Mouse (Mus musculus) CH12.LX (cell line): ENCODE measurements around the gene Tmem132c. TPM values are rescaled to one million over a fixed set of nuclear protein-coding genes. Genes with fewer than 3 reads are reported as not detected.

Source experiments
- DNase-seq: peaks from one replicate; pipeline ENCODE4 v3.0.0-alpha.2; 2013; ENCODE audit errors: extremely low read depth
- H3K27ac ChIP-seq: 2 replicates; pipeline ENCODE4 v1.5.1; 2012; ENCODE audit warnings: low read depth, mild to moderate bottlenecking, control low read depth, moderate library complexity; ENCODE audit not compliant: insufficient read depth
- H3K27me3 ChIP-seq: replicated peaks from 2 replicates; pipeline ENCODE3; 2012; ENCODE audit warnings: inconsistent platforms
- H3K36me3 ChIP-seq, 2 experiments: replicated peaks in 1 of 2; 2 replicates each; pipeline versions ENCODE3 to v1.6.1; 2012; ENCODE audit warnings: inconsistent platforms in 1 of 2, low read length in 1 of 2, mild to moderate bottlenecking in 1 of 2, mixed read lengths in 1 of 2, moderate library complexity in 1 of 2; ENCODE audit not compliant: control insufficient read depth in 1 of 2, insufficient read depth in 1 of 2
- H3K4me1 ChIP-seq, 2 experiments: 2 replicates each; pipeline ENCODE4 v1.6.1; 2012; ENCODE audit warnings: inconsistent platforms in 1 of 2, moderate library complexity in 1 of 2; ENCODE audit not compliant: insufficient read depth in 2 of 2, control insufficient read depth in 1 of 2
- H3K4me2 ChIP-seq: 2 replicates; pipeline ENCODE4 v1.6.1; 2012; ENCODE audit warnings: low read depth, mild to moderate bottlenecking, control low read depth; ENCODE audit not compliant: poor library complexity, insufficient read depth, severe bottlenecking
- H3K4me3 ChIP-seq, 3 experiments: fragments of 150-350 bp in 1 of 3; sonication (generic) in 1 of 3; replicated peaks in 1 of 3; 2 replicates each; pipeline versions ENCODE3 to v1.5.1; 2011 to 2012; ENCODE audit warnings: low read depth in 2 of 3, low read length in 2 of 3, mild to moderate bottlenecking in 2 of 3, moderate library complexity in 2 of 3, control low read depth in 1 of 3, improper control_type of control experiment in 1 of 3, inconsistent platforms in 1 of 3, mixed read lengths in 1 of 3; ENCODE audit not compliant: poor library complexity in 1 of 3
- H3K79me2 ChIP-seq: replicated peaks from 2 replicates; pipeline ENCODE4 v1.6.1; 2012; ENCODE audit warnings: mild to moderate bottlenecking, moderate library complexity; ENCODE audit not compliant: control insufficient read depth, poor library complexity, insufficient read depth, severe bottlenecking; ENCODE audit errors: extremely low read depth
- H3K9ac ChIP-seq: 2 replicates; pipeline ENCODE4 v1.6.1; 2012; ENCODE audit warnings: low read depth, mild to moderate bottlenecking, control low read depth, moderate library complexity; ENCODE audit not compliant: insufficient read depth
- H3K9me3 ChIP-seq: replicated peaks from 2 replicates; pipeline ENCODE3; 2012; ENCODE audit warnings: low read length, inconsistent platforms, mixed read lengths
- CHD2 ChIP-seq: IDR thresholded peaks from 2 replicates; pipeline ENCODE4 v1.6.1; 2011; ENCODE audit warnings: low read length, improper control_type of control experiment
- CTCF ChIP-seq, 2 experiments: IDR thresholded peaks in 1 of 2; conservative IDR thresholded peaks in 1 of 2; 2 replicates each; pipeline ENCODE4 v1.5.1; 2011 to 2012; ENCODE audit warnings: low read depth in 2 of 2, low read length in 2 of 2, improper control_type of control experiment in 1 of 2, inconsistent platforms in 1 of 2, mild to moderate bottlenecking in 1 of 2, moderate library complexity in 1 of 2
- E2F4 ChIP-seq: IDR thresholded peaks from 2 replicates; pipeline ENCODE4 v1.6.1; 2011; ENCODE audit warnings: low read depth, low read length, improper control_type of control experiment; ENCODE audit not compliant: insufficient replicate concordance
- JUN ChIP-seq: IDR thresholded peaks from 2 replicates; pipeline ENCODE4 v1.6.1; 2011; ENCODE audit warnings: low read depth, mild to moderate bottlenecking, low read length, improper control_type of control experiment, moderate library complexity; ENCODE audit not compliant: insufficient read depth
- KAT2A ChIP-seq: IDR thresholded peaks from 2 replicates; pipeline ENCODE4 v1.6.1; 2012; ENCODE audit warnings: low read length, improper control_type of control experiment, inconsistent platforms; ENCODE audit not compliant: insufficient replicate concordance
- MEF2A ChIP-seq: IDR thresholded peaks from 2 replicates; pipeline ENCODE4 v1.6.1; 2014; ENCODE audit warnings: low read depth, mild to moderate bottlenecking, inconsistent platforms, low read length, improper control_type of control experiment, borderline replicate concordance
- RAD21 ChIP-seq: IDR thresholded peaks from 2 replicates; pipeline ENCODE4 v1.6.1; 2011; ENCODE audit warnings: low read depth, mild to moderate bottlenecking, low read length, improper control_type of control experiment, moderate library complexity
- SMC3 ChIP-seq: IDR thresholded peaks from 2 replicates; pipeline ENCODE4 v1.6.1; 2011; ENCODE audit warnings: low read depth, low read length, improper control_type of control experiment
- ZMIZ1 ChIP-seq: IDR thresholded peaks from 2 replicates; pipeline ENCODE4 v1.6.1; 2012; ENCODE audit warnings: low read depth, mild to moderate bottlenecking, inconsistent platforms, low read length, improper control_type of control experiment
- dilution Hi-C: fragments of 300-500 bp; cut with MboI; formaldehyde crosslinking; loops from 2 replicates; pipeline ENCODE4 v1.14.3; 2020; ENCODE audit warnings: low sequenced_read_pairs; ENCODE audit not compliant: extremely low pct_unique_long_range_greater_than_20kb, extremely low pct_ligation_motif_present
- in situ Hi-C: fragments of 300-500 bp; cut with MboI; formaldehyde crosslinking; loops from 3 replicates; pipeline ENCODE4 v1.14.3; 2019; ENCODE audit warnings: low sequenced_read_pairs, low pct_ligation_motif_present, low pct_unique_long_range_greater_than_20kb, mixed read lengths
- polyA plus RNA-seq: library from polyadenylated mRNA; unstranded; fragments of >175 nt; gene quantifications from 2 replicates; pipeline ENCODE4 v1.2.1, GENCODE M21; 2012; ENCODE audit warnings: low read depth; ENCODE audit not compliant: insufficient read length
- total RNA-seq, 2 experiments: library from RNA; depleted of rRNA; stranded (reverse); fragments of 300-350 nt in 1 of 2; fragments of >200 nt in 1 of 2; gene quantifications; 2 replicates each; pipeline ENCODE4 v1.2.3; 2012 to 2014

Tmem132c gene
- total and polyA plus RNA-seq, 3 experiments = not detected

GRCm38 (mm10) chr5:127567165-127567741 is 325.6 kb downstream of the Tmem132c start:
- Histone ChIP-seq H3K27ac (no peak overlapping the region), H3K4me1 (no peaks in the 10 kb centered on the region), H3K4me3 (no peak overlapping the region), H3K27me3 (no peaks in the 10 kb centered on the region), H3K36me3 (no peaks in the 10 kb centered on the region), H3K9me3 (peaks cover 72% of the 10 kb centered on the region), H3K9ac (no peak overlapping the region), H3K79me2 (no peaks in the 10 kb centered on the region), H3K4me2 (no peak overlapping the region)
- dilution Hi-C loops = no loop called here
- no peak for DNase-seq
- TF ChIP-seq CHD2 = no peak
- TF ChIP-seq JUN = no peak
- no peak for TF ChIP-seq KAT2A
- no peak for TF ChIP-seq ZMIZ1
- in situ Hi-C loops = no loop called here

- Histone ChIP-seq H3K9ac (no peak overlapping the region), H3K4me2 (no peak overlapping the region), H3K4me1 (no peaks in the 10 kb centered on the region), H3K36me3 (no peaks in the 10 kb centered on the region), H3K79me2 (no peaks in the 10 kb centered on the region), H3K27me3 (no peaks in the 10 kb centered on the region), H3K27ac (no peak overlapping the region), H3K4me3 (no peak overlapping the region), H3K9me3 (peaks cover 25% of the 10 kb centered on the region)
- in situ Hi-C loops (no loop called here), dilution Hi-C loops (no loop called here)
- peak; percentile 42 to 49; a peak in 3 of 4 replicates for TF ChIP-seq CTCF (conservative IDR thresholded peaks at IDR 0.05 in 1 of 2, IDR thresholded peaks at IDR 0.05 in 1 of 2; ENCODE audit: low read depth in 2 of 2, low read length in 2 of 2)
- no peak for TF ChIP-seq E2F4
- TF ChIP-seq RAD21 = peak; percentile 46
- no peak for DNase-seq
These were observed 335.8 kb downstream of the Tmem132c start for GRCm38 (mm10) chr5:127577419-127577818.

- TF ChIP-seq SMC3 = peak; percentile 25
- TF ChIP-seq CTCF (conservative IDR thresholded peaks at IDR 0.05 in 1 of 2, IDR thresholded peaks at IDR 0.05 in 1 of 2; ENCODE audit: low read depth in 2 of 2, low read length in 2 of 2) = peak in 1 of 2 experiments; percentile 37; a peak in 2 of 4 replicates
- peak; percentile 4 for TF ChIP-seq RAD21
- no peak for TF ChIP-seq MEF2A
- no peak for TF ChIP-seq CHD2
- Histone ChIP-seq H3K4me2 (no peak overlapping the region), H3K27ac (no peak overlapping the region), H3K4me1 (0 out of 4 replicates have a peak, but pooled peaks cover 0 to 4% of the 10 kb centered on the region in 2 experiments), H3K36me3 (no peaks in the 10 kb centered on the region), H3K9me3 (peaks cover 6% of the 10 kb centered on the region), H3K9ac (no peak overlapping the region), H3K4me3 (no peak overlapping the region), H3K79me2 (no peaks in the 10 kb centered on the region), H3K27me3 (no peaks in the 10 kb centered on the region)
- in situ Hi-C loops (no loop called here), dilution Hi-C loops (no loop called here)
- DNase-seq = no peak
These were observed 342.1 kb downstream of the Tmem132c start for GRCm38 (mm10) chr5:127583658-127584057.
